Mouse (Mus musculus) gonadal fat pad, adult 2 months (tissue): ENCODE measurements around the gene Mier3. TPM values are rescaled to one million over a fixed set of nuclear protein-coding genes. Genes with fewer than 3 reads are reported as not detected.

Source experiments
- polyA plus RNA-seq: library from polyadenylated mRNA; depleted of rRNA; stranded (reverse); fragments of >200 nt; gene quantifications from 2 replicates; pipeline ENCODE4 v1.2.3, GENCODE M21; 2012; rRNA removed

Gene Mier3
- polyA plus RNA-seq, 1 experiment: 4.8 TPM

Other genes with a start within 250 kb of the Mier3 start
- 4.3 and 5.4 TPM in 2 replicates for gene Gpbp1, start 190.9 kb upstream of the Mier3 start, polyA plus RNA-seq
- not detected in 2 replicates for gene Gm49496, start 131.0 kb upstream of the Mier3 start, polyA plus RNA-seq
- gene Gm10198, start 88.2 kb upstream of the Mier3 start, polyA plus RNA-seq: not detected in 2 replicates
- gene Map3k1, start 128.0 kb downstream of the Mier3 start, polyA plus RNA-seq: 25.9 and 33.3 TPM in 2 replicates